Mouse (Mus musculus): ENCODE measurements at regions not wholly inside any gene's neighbourhood (a gene's known extent, or its start where the extent isn't known, plus 50 kb on each side); places are given as distances from the start of the nearest gene placed in this dataset.

DNA sequence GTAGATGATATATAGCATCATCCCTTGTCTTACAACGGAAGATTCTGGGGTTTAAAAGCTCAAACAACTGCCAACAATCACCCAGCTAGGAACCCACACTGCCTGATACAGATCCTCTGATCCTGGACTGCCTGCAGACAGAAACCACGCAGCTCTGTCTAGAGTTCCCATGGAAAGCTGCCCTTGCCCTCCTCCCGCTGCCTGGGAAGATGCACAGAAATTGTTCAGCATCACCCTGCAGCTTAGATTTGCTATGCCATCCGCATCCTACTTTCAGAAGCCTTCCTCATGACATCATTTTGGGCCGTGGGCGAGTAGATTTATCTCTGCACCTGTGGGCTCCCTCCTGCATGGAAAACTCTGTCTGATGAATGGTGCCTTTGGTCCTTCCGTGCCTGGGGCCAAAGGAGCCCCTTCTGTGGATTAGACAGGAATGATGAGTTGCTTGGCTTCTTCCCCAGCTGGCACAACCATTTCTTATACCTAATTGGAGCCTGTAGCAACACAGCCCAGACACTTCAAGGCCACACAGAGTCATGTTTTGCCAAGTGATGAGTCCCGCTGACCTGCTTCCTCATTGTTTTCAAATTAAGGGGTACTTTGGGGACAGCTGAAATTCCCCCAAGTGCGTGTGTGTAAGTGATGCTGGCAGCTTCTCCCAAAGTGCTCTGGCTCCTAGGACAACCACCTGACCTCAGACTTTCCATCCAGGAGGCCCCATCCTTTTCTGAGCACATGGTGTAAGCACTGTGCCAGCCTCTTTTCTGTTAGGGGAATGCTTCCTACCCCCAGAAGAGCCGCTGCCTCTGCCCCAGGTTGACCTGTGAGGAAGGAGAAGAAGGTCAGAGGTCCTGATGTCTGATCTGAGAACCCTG is 153.9 kb downstream of the Snx18 start:
- Histone ChIP-seq H3K79me2 (ENCODE audit: control insufficient read depth, insufficient read depth, low read length, poor library complexity) (no peaks in the 10 kb centered on the region), H3K9me3 (replicated peaks; ENCODE audit: insufficient read depth, low read length) (no peaks in the 10 kb centered on the region; the same call in 1 of the 2 replicates), H3K27ac (ENCODE audit: control insufficient read depth, low read depth, low read length) (no peak overlapping the region), H3K27me3 (ENCODE audit: control insufficient read depth in 1 of 2, insufficient read depth in 2 of 2, low read length in 2 of 2) (no peaks in the 10 kb centered on the region), H3K36me3 (ENCODE audit: control insufficient read depth in 1 of 2, insufficient read depth in 2 of 2, low read length in 2 of 2) (no peaks in the 10 kb centered on the region), H3K9ac (ENCODE audit: control insufficient read depth, low read depth, low read length, poor library complexity, severe bottlenecking) (no peak overlapping the region), H3K4me3 (ENCODE audit: control insufficient read depth in 1 of 2, insufficient read depth in 1 of 2, low read depth in 2 of 2, low read length in 2 of 2) (no peak overlapping the region), H3K4me1 (ENCODE audit: control insufficient read depth in 1 of 2, insufficient read depth in 2 of 2, low read length in 2 of 2) (no peaks in the 10 kb centered on the region)
- TF ChIP-seq POLR2A (IDR thresholded peaks at IDR 0.05; ENCODE audit: control insufficient read depth in 1 of 2, insufficient read depth in 1 of 2, low read depth in 1 of 2, low read length in 2 of 2, poor library complexity in 1 of 2) (no peak), E2F4 (IDR thresholded peaks at IDR 0.05; ENCODE audit: borderline replicate concordance, low read depth, low read length) (no peak), BHLHE40 (IDR thresholded peaks at IDR 0.05; ENCODE audit: borderline replicate concordance, low read depth, low read length) (no peak), ZMIZ1 (IDR thresholded peaks at IDR 0.05; ENCODE audit: low read depth, low read length) (no peak), POLR2AphosphoS5 (IDR thresholded peaks at IDR 0.05; ENCODE audit: borderline replicate concordance, low read depth, low read length) (no peak), USF1 (IDR thresholded peaks at IDR 0.05; ENCODE audit: low read depth, low read length) (no peak), CHD2 (IDR thresholded peaks at IDR 0.05; ENCODE audit: low read length) (no peak), MYB (IDR thresholded peaks at IDR 0.05; ENCODE audit: low read depth, low read length) (no peak), KAT2A (conservative IDR thresholded peaks at IDR 0.05; ENCODE audit: low read depth, low read length) (no peak), CTCF (IDR thresholded peaks at IDR 0.05 in 2 of 3, conservative IDR thresholded peaks at IDR 0.05 in 1 of 3; ENCODE audit: control insufficient read depth in 1 of 3, insufficient read depth in 1 of 3, low read depth in 2 of 3, low read length in 3 of 3, poor library complexity in 1 of 3, severe bottlenecking in 1 of 3) (no peak), GATA1 (IDR thresholded peaks at IDR 0.05; ENCODE audit: low read depth, low read length) (no peak), EP300 (IDR thresholded peaks at IDR 0.05; ENCODE audit: low read depth in 1 of 2, low read length in 2 of 2) (no peak), GABPA (IDR thresholded peaks at IDR 0.05; ENCODE audit: low read depth, low read length) (no peak)
- DNase-seq (ENCODE audit: low read depth, low spot score): no peak

DNA sequence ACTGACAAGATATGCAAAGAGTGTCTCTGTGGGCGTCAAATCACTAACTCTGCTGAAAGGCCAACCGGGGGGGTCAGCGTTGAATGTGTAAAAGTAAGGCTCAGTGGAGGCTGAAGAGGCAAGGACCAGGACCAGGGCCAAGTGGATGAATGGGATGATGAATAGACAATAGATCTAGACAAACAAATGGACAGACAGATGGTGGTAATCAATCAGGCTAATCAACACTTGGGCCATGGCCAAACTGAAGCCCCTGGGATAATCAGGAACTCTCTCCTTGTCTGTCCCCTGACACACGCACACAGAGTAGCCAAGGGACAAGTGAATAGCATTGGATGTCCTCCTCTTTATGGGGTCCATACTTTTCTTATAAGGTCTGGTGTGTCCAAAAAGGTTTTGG is 154.9 kb downstream of the Snx18 start:
- Histone ChIP-seq H3K4me3 (ENCODE audit: control insufficient read depth in 1 of 2, insufficient read depth in 1 of 2, low read depth in 2 of 2, low read length in 2 of 2) (no peak overlapping the region), H3K27ac (ENCODE audit: control insufficient read depth, low read depth, low read length) (no peak overlapping the region), H3K9me3 (replicated peaks; ENCODE audit: insufficient read depth, low read length) (no peaks in the 10 kb centered on the region; the same call in 1 of the 2 replicates), H3K36me3 (ENCODE audit: control insufficient read depth in 1 of 2, insufficient read depth in 2 of 2, low read length in 2 of 2) (no peaks in the 10 kb centered on the region), H3K79me2 (ENCODE audit: control insufficient read depth, insufficient read depth, low read length, poor library complexity) (no peaks in the 10 kb centered on the region), H3K27me3 (ENCODE audit: control insufficient read depth in 1 of 2, insufficient read depth in 2 of 2, low read length in 2 of 2) (no peaks in the 10 kb centered on the region), H3K4me1 (ENCODE audit: control insufficient read depth in 1 of 2, insufficient read depth in 2 of 2, low read length in 2 of 2) (no peaks in the 10 kb centered on the region), H3K9ac (ENCODE audit: control insufficient read depth, low read depth, low read length, poor library complexity, severe bottlenecking) (no peak overlapping the region)
- TF ChIP-seq CTCF (IDR thresholded peaks at IDR 0.05 in 2 of 3, conservative IDR thresholded peaks at IDR 0.05 in 1 of 3; ENCODE audit: control insufficient read depth in 1 of 3, insufficient read depth in 1 of 3, low read depth in 2 of 3, low read length in 3 of 3, poor library complexity in 1 of 3, severe bottlenecking in 1 of 3) (no peak), POLR2AphosphoS2 (IDR thresholded peaks at IDR 0.05; ENCODE audit: low read length) (no peak), ETS1 (IDR thresholded peaks at IDR 0.05; ENCODE audit: low read depth, low read length) (no peak), TCF12 (IDR thresholded peaks at IDR 0.05; ENCODE audit: low read depth, low read length) (no peak), POLR2A (IDR thresholded peaks at IDR 0.05; ENCODE audit: control insufficient read depth in 1 of 2, insufficient read depth in 1 of 2, low read depth in 1 of 2, low read length in 2 of 2, poor library complexity in 1 of 2) (no peak), KAT2A (conservative IDR thresholded peaks at IDR 0.05; ENCODE audit: low read depth, low read length) (no peak), RAD21 (IDR thresholded peaks at IDR 0.05; ENCODE audit: low read depth, low read length) (no peak)
- no peak for DNase-seq (ENCODE audit: low read depth, low spot score)
